Mouse (Mus musculus) testis, adult 2 months (tissue): ENCODE data around the gene Nxpe3.

Source experiments
- CTCF ChIP-seq: fragments of 200-500 bp; IDR thresholded peaks from 2 replicates; pipeline ENCODE4 v1.5.1; 2012; ENCODE audit warnings: low read depth, mild to moderate bottlenecking, inconsistent platforms, low read length, moderate library complexity; ENCODE audit not compliant: control insufficient read depth, insufficient read depth, insufficient replicate concordance
- POLR2A ChIP-seq: fragments of 200-500 bp; IDR thresholded peaks from 2 replicates; pipeline ENCODE4 v1.6.1; 2012; ENCODE audit warnings: low read depth, mild to moderate bottlenecking, inconsistent platforms, low read length, moderate library complexity; ENCODE audit not compliant: control insufficient read depth

- TF ChIP-seq POLR2A (no peak), CTCF (no peak)
Measured at GRCm38 (mm10) chr16:55891346-55891745, 3.7 kb downstream of the Nxpe3 start.
